Mouse (Mus musculus): ENCODE data around the gene Gzma. TPM values are rescaled to one million over a fixed set of nuclear protein-coding genes. Genes with fewer than 3 reads are reported as not detected.

Gzma gene
- polyA plus RNA-seq, 1 experiment from 2014 or later = 73.8 TPM

GRCm38 (mm10) chr13:113097011-113097410, 3.8 kb downstream of the Gzma start:
- H3K9me3 ChIP-seq (replicated peaks; ENCODE audit: control insufficient read depth, low read length) = no peaks in the 10 kb centered on the region
- H3K4me1 ChIP-seq (ENCODE audit: control insufficient read depth, insufficient read depth, low read length) = no peaks in the 10 kb centered on the region
- no peak overlapping the region for H3K27ac ChIP-seq (ENCODE audit: low read length)
- WGBS = 68% methylated on average over 3 of the region's 3 CpGs
- H3K27me3 ChIP-seq (ENCODE audit: control insufficient read depth, insufficient read depth, low read length) = no peaks in the 10 kb centered on the region
- H3K4me2 ChIP-seq (ENCODE audit: low read depth, low read length) = no peak overlapping the region
- no peak overlapping the region for H3K4me3 ChIP-seq (ENCODE audit: low read length)
- no peak for ATAC-seq (replicated peaks; ENCODE audit: extremely low read depth, insufficient read depth, low FRiP score)
- H3K9ac ChIP-seq (ENCODE audit: low read length) = no peak overlapping the region
- no peaks in the 10 kb centered on the region for H3K36me3 ChIP-seq (ENCODE audit: control insufficient read depth, insufficient read depth)

- H3K27ac ChIP-seq (ENCODE audit: low read length) = no peak overlapping the region
- H3K9ac ChIP-seq (ENCODE audit: low read length) = no peak overlapping the region
- H3K4me3 ChIP-seq (ENCODE audit: low read length) = no peak overlapping the region
- no peaks in the 10 kb centered on the region for H3K36me3 ChIP-seq (ENCODE audit: control insufficient read depth, insufficient read depth)
- ATAC-seq (replicated peaks; ENCODE audit: extremely low read depth, insufficient read depth, low FRiP score) = no peak
- H3K9me3 ChIP-seq (replicated peaks; ENCODE audit: control insufficient read depth, low read length) = no peaks in the 10 kb centered on the region
- WGBS = 57% methylated on average over 1 of the region's 1 CpGs
- H3K4me1 ChIP-seq (ENCODE audit: control insufficient read depth, insufficient read depth, low read length) = no peaks in the 10 kb centered on the region
- H3K4me2 ChIP-seq (ENCODE audit: low read depth, low read length) = no peak overlapping the region
- no peaks in the 10 kb centered on the region for H3K27me3 ChIP-seq (ENCODE audit: control insufficient read depth, insufficient read depth, low read length)
These were observed 6.2 kb downstream of the Gzma start for GRCm38 (mm10) chr13:113094618-113095017.

- H3K9ac ChIP-seq (ENCODE audit: low read length) = no peak overlapping the region
- H3K36me3 ChIP-seq (ENCODE audit: control insufficient read depth, insufficient read depth) = no peaks in the 10 kb centered on the region
- H3K4me2 ChIP-seq (ENCODE audit: low read depth, low read length) = no peak overlapping the region; the same call in 1 of the 2 replicates
- no peak overlapping the region for H3K4me3 ChIP-seq (ENCODE audit: low read length)
- ATAC-seq (replicated peaks; ENCODE audit: extremely low read depth, insufficient read depth, low FRiP score) = no peak
- no peaks in the 10 kb centered on the region for H3K27me3 ChIP-seq (ENCODE audit: control insufficient read depth, insufficient read depth, low read length)
- no peaks in the 10 kb centered on the region for H3K4me1 ChIP-seq (ENCODE audit: control insufficient read depth, insufficient read depth, low read length)
- H3K27ac ChIP-seq (ENCODE audit: low read length) = no peak overlapping the region
- H3K9me3 ChIP-seq (replicated peaks; ENCODE audit: control insufficient read depth, low read length) = no peaks in the 10 kb centered on the region
- 46% methylated on average over 8 of the region's 8 CpGs for WGBS
These were observed 10.3 kb downstream of the Gzma start for GRCm38 (mm10) chr13:113090489-113090888.

- no peaks in the 10 kb centered on the region for H3K36me3 ChIP-seq (ENCODE audit: control insufficient read depth, insufficient read depth)
- no peak overlapping the region for H3K9ac ChIP-seq (ENCODE audit: low read length)
- WGBS = 69% methylated on average over 13 of the region's 13 CpGs
- H3K27ac ChIP-seq (ENCODE audit: low read length) = no peak overlapping the region
- ATAC-seq (replicated peaks; ENCODE audit: extremely low read depth, insufficient read depth, low FRiP score) = 0 out of 2 replicates have a peak, but pooled peaks have one; percentile 28
- 0 out of 2 replicates have a peak, but pooled peaks cover 2% of the 10 kb centered on the region for H3K4me1 ChIP-seq (ENCODE audit: control insufficient read depth, insufficient read depth, low read length)
- no peaks in the 10 kb centered on the region for H3K27me3 ChIP-seq (ENCODE audit: control insufficient read depth, insufficient read depth, low read length)
- no peaks in the 10 kb centered on the region for H3K9me3 ChIP-seq (replicated peaks; ENCODE audit: control insufficient read depth, low read length)
- no peak overlapping the region for H3K4me2 ChIP-seq (ENCODE audit: low read depth, low read length)
- no peak overlapping the region for H3K4me3 ChIP-seq (ENCODE audit: low read length)
These were observed 13.4 kb downstream of the Gzma start for GRCm38 (mm10) chr13:113087226-113088017.

- Histone ChIP-seq H3K4me2 (ENCODE audit: low read depth, low read length) (no peak overlapping the region), H3K4me3 (ENCODE audit: low read length) (no peak overlapping the region), H3K27ac (ENCODE audit: low read length) (no peak overlapping the region), H3K9ac (ENCODE audit: low read length) (no peak overlapping the region), H3K9me3 (replicated peaks; ENCODE audit: control insufficient read depth, low read length) (no peaks in the 10 kb centered on the region), H3K4me1 (ENCODE audit: control insufficient read depth, insufficient read depth, low read length) (0 out of 2 replicates have a peak, but pooled peaks cover 2% of the 10 kb centered on the region), H3K27me3 (ENCODE audit: control insufficient read depth, insufficient read depth, low read length) (no peaks in the 10 kb centered on the region), H3K36me3 (ENCODE audit: control insufficient read depth, insufficient read depth) (no peaks in the 10 kb centered on the region)
- ATAC-seq (replicated peaks; ENCODE audit: extremely low read depth, insufficient read depth, low FRiP score) = no peak
- WGBS = 22% methylated on average over 5 of the region's 5 CpGs
These were observed 16.0 kb downstream of the Gzma start for GRCm38 (mm10) chr13:113084732-113085131.

GRCm38 (mm10) chr13:113082101-113082500, 18.7 kb downstream of the Gzma start:
- no peak overlapping the region for H3K4me2 ChIP-seq (ENCODE audit: low read depth, low read length)
- 0 out of 2 replicates have a peak, but pooled peaks cover 2% of the 10 kb centered on the region for H3K4me1 ChIP-seq (ENCODE audit: control insufficient read depth, insufficient read depth, low read length)
- H3K27me3 ChIP-seq (ENCODE audit: control insufficient read depth, insufficient read depth, low read length) = no peaks in the 10 kb centered on the region
- H3K9ac ChIP-seq (ENCODE audit: low read length) = no peak overlapping the region
- no peak for ATAC-seq (replicated peaks; ENCODE audit: extremely low read depth, insufficient read depth, low FRiP score)
- no peaks in the 10 kb centered on the region for H3K36me3 ChIP-seq (ENCODE audit: control insufficient read depth, insufficient read depth)
- H3K27ac ChIP-seq (ENCODE audit: low read length) = no peak overlapping the region
- 73% methylated on average over 1 of the region's 1 CpGs for WGBS
- H3K9me3 ChIP-seq (replicated peaks; ENCODE audit: control insufficient read depth, low read length) = no peaks in the 10 kb centered on the region
- no peak overlapping the region for H3K4me3 ChIP-seq (ENCODE audit: low read length)

- 79% methylated on average over 9 of the region's 9 CpGs for WGBS
- no peak for ATAC-seq (replicated peaks; ENCODE audit: extremely low read depth, insufficient read depth, low FRiP score)
These were observed 21.8 kb downstream of the Gzma start for GRCm38 (mm10) chr13:113079021-113079420.

GRCm38 (mm10) chr13:113064542-113064941, 36.2 kb downstream of the Gzma start:
- H3K27me3 ChIP-seq (ENCODE audit: control insufficient read depth, insufficient read depth, low read length) = no peaks in the 10 kb centered on the region
- H3K9me3 ChIP-seq (replicated peaks; ENCODE audit: control insufficient read depth, low read length) = no peaks in the 10 kb centered on the region
- H3K4me2 ChIP-seq (ENCODE audit: low read depth, low read length) = no peak overlapping the region
- no peaks in the 10 kb centered on the region for H3K36me3 ChIP-seq (ENCODE audit: control insufficient read depth, insufficient read depth)
- H3K27ac ChIP-seq (ENCODE audit: low read length) = no peak overlapping the region
- no peak for ATAC-seq (replicated peaks; ENCODE audit: extremely low read depth, insufficient read depth, low FRiP score)
- H3K4me1 ChIP-seq (ENCODE audit: control insufficient read depth, insufficient read depth, low read length) = no peaks in the 10 kb centered on the region
- H3K9ac ChIP-seq (ENCODE audit: low read length) = no peak overlapping the region
- WGBS = 83% methylated on average over 9 of the region's 9 CpGs
- no peak overlapping the region for H3K4me3 ChIP-seq (ENCODE audit: low read length)

More at GRCm38 (mm10) chr13:113079021-113079420, 21.8 kb downstream of the Gzma start:
- Histone ChIP-seq H3K9ac (ENCODE audit: low read length) (no peak overlapping the region), H3K27ac (ENCODE audit: low read length) (no peak overlapping the region), H3K4me1 (ENCODE audit: control insufficient read depth, insufficient read depth, low read length) (no peaks in the 10 kb centered on the region), H3K27me3 (ENCODE audit: control insufficient read depth, insufficient read depth, low read length) (no peaks in the 10 kb centered on the region), H3K4me2 (ENCODE audit: low read depth, low read length) (no peak overlapping the region), H3K4me3 (ENCODE audit: low read length) (no peak overlapping the region), H3K36me3 (ENCODE audit: control insufficient read depth, insufficient read depth) (no peaks in the 10 kb centered on the region), H3K9me3 (replicated peaks; ENCODE audit: control insufficient read depth, low read length) (no peaks in the 10 kb centered on the region)

GRCm38 (mm10) chr13:113061746-113062145, 39.0 kb downstream of the Gzma start:
- no peaks in the 10 kb centered on the region for H3K27me3 ChIP-seq (ENCODE audit: control insufficient read depth, insufficient read depth, low read length)
- no peak for ATAC-seq (replicated peaks; ENCODE audit: extremely low read depth, insufficient read depth, low FRiP score)
- no peaks in the 10 kb centered on the region for H3K9me3 ChIP-seq (replicated peaks; ENCODE audit: control insufficient read depth, low read length)
- H3K4me1 ChIP-seq (ENCODE audit: control insufficient read depth, insufficient read depth, low read length) = no peaks in the 10 kb centered on the region
- no peak overlapping the region for H3K9ac ChIP-seq (ENCODE audit: low read length)
- H3K4me3 ChIP-seq (ENCODE audit: low read length) = no peak overlapping the region
- H3K4me2 ChIP-seq (ENCODE audit: low read depth, low read length) = no peak overlapping the region
- no peaks in the 10 kb centered on the region for H3K36me3 ChIP-seq (ENCODE audit: control insufficient read depth, insufficient read depth)
- H3K27ac ChIP-seq (ENCODE audit: low read length) = no peak overlapping the region
- WGBS = 69% methylated on average over 6 of the region's 6 CpGs

All from heart, embryonic 16.5 days (tissue).